Mouse (Mus musculus) cortical plate, adult 2 months (tissue): ENCODE measurements at regions not wholly inside any gene's neighbourhood (a gene's known extent, or its start where the extent isn't known, plus 50 kb on each side); places are given as distances from the start of the nearest gene placed in this dataset.

ENCODE experiments used
- CTCF ChIP-seq: fragments of 200-500 bp; IDR thresholded peaks from 2 replicates; pipeline ENCODE4 v1.5.1; 2011; ENCODE audit warnings: mild to moderate bottlenecking, control low read depth, low read length; ENCODE audit not compliant: insufficient read depth; ENCODE audit errors: extremely low read depth
- POLR2A ChIP-seq: fragments of 200-500 bp; IDR thresholded peaks from 2 replicates; pipeline ENCODE4 v1.6.1; 2011; ENCODE audit warnings: mild to moderate bottlenecking, low read length, control low read depth; ENCODE audit not compliant: insufficient read depth; ENCODE audit errors: extremely low read depth

DNA sequence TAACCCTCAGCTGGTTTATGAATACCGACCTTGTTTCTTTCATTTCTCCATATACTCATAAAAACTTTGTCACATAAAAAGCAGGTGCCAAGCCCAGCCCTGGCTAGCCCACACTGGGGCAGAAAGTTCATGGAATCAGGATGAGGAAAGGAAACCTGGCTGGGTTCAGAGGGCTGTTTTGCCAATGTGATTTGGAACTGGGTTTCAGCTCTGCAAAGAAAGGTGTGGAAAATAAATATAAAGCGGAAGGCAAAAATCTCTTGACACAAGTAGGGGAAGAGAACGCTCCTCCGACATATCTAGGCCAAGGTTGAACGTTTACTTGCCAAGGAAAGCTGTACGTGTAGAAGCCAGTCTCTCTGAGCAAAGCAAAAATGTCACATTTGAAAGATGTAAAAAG lies 85.9 kb downstream of the Arl4a start:
- no peak for TF ChIP-seq CTCF
- TF ChIP-seq POLR2A = no peak
